Comparison of ENCODE assay signal across 17 mouse cellular contexts in the genomic region with DNA sequence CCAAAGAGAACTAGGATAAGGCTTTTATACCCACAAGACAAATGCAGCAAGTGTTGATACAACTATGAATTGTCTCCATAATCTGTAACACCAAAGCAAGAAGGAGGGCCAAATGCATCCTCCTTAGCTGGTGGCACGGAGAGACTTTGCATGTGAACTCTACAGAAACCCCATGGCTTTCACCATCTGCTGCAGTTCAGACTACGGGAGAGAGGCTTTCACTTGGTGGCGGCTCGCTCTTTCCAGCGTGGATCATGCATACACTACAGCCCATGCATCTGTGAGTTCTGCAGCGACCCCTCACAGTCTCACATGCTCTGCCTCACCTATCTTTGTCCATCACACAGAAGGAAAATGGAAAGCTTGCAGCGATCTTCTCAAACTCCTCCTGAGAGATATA. TPM values are rescaled to one million over a fixed set of nuclear protein-coding genes. Genes with fewer than 3 reads are reported as not detected.
DNase-seq lines count a peak whose midpoint lies in the region.
"Had no signal": no experiment of that assay in that cellular context is flagged by ENCODE, and none has a peak within 500 bp of the region (broad histone marks: within the 10 kb centered on the region; RNA-seq: fewer than 3 reads in every experiment).

No protein-coding gene starts in this region.

- intact Hi-C loops in left cerebral cortex, postnatal 4 days (cut with DNase I): no loop called here

- DNase-seq in left cerebral cortex, postnatal 4 days: peak; percentile 21
- DNase-seq in left cerebral cortex, adult 9 months (ENCODE audit: low spot score in 2 of 2): no peak
- peak; percentile 12 for DNase-seq in cerebellum, adult 11-12 months
- DNase-seq in cerebellum, adult 9-10 months: peak; percentile 30
- DNase-seq in cerebellum, postnatal 25 days: peak; percentile 65 to 75
- DNase-seq in urinary bladder, adult 2 months (ENCODE audit: low spot score): no peak
- no peak for DNase-seq in adrenal gland, adult (ENCODE audit: inconsistent age in 2 of 2, low spot score in 1 of 2)
- no peak for DNase-seq in kidney, adult 8-10 months
- DNase-seq: adrenal gland, adult 2 months; adrenal gland, postnatal 25 days; forebrain, postnatal 0 days; gastrocnemius, adult 2 months; gastrocnemius, postnatal 25 days; heart, postnatal 36 days; kidney, adult 11 months had no signal

RNA-seq across cellular contexts. Expression of a gene that starts 38.8 kb away (rescaled TPM):
- 10 to 100 TPM; 63.0 to 63.1 TPM for total RNA-seq in left cerebral cortex, postnatal 4 days (2021)
- polyA plus RNA-seq in urinary bladder, adult 2 months (2012; rRNA removed): 13.8 and 18.9 TPM in 2 replicates

RNA-seq across cellular contexts. Expression of a gene that starts 54.5 kb away (rescaled TPM):
- total RNA-seq in left cerebral cortex, postnatal 4 days (2021): 10 to 100 TPM; 30.3 to 35.2 TPM
- 1.2 and 1.3 TPM in 2 replicates for polyA plus RNA-seq in urinary bladder, adult 2 months (2012; rRNA removed)
- total RNA-seq: common myeloid progenitor, adult 5-6 weeks had no signal
- polyA plus RNA-seq: Patski had no signal

Comparison
In these comparisons a context has a peak if more than half of its experiments do, and no peak if none do; other contexts are left out.
1. DNase-seq: peak in left cerebral cortex, postnatal 4 days (single experiment), cerebellum, adult 11-12 months (single experiment), cerebellum, adult 9-10 months (single experiment) and cerebellum, postnatal 25 days (2 of 2); none in left cerebral cortex, adult 9 months (0 of 2), urinary bladder, adult 2 months (single experiment), adrenal gland, adult (0 of 2) and kidney, adult 8-10 months (0 of 2).